In the genomic region with DNA sequence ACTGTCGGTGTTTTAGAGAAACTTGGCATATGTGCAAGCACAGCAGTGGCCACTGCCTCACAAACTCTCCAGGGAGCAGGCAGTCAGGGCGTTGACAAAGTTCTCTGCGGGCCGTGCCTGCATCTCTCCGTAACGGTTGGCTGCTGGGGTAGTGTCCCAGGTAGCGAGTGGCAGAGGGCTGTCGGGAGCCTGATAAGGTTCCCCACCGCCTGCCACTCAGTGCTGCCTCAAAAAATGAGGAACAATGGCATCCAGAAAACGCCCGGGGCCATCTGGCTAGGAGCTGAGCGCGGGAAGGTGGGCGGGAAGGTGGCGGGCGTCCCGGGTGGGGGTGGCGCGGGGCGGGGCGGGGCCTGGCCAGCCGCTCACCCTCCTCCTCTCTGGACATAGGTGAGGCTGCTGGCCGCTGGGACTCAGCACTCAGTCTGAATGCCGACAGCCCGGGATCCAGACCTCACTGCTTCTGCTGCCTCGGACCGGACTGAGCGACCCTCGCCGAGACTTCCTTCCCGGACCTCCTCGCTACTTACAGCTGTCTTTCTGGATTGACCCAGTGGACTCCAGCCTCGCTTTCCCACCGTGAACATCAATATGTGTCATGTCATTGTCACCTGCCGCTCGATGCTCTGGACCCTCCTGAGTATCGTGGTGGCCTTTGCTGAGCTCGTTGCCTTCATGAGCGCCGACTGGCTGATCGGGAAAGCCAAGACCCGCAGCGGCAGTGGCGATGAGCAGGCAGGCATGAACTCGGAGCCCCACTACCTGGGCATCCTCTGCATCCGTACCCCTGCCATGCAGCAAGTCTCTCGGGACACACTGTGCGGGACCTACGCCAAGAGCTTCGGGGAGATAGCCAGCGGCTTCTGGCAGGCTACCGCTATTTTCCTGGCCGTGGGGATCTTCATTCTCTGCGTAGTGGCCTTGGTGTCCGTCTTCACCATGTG, we compare ENCODE assay signal across 8 mouse cellular contexts.
DNase-seq lines count a peak whose midpoint lies in the region.

No protein-coding gene starts in this region.

- peak overlapping the region; percentile 79 for H3K27ac ChIP-seq in forebrain, embryonic 10.5 days
- peak overlapping the region; percentile 92 for H3K27ac ChIP-seq in macrophage

- H3K9me3 ChIP-seq in forebrain, embryonic 10.5 days: no peaks in the 10 kb centered on the region

- 1% methylated on average over 54 of the region's 55 CpGs for WGBS in forebrain, embryonic 10.5 days
- 1% methylated on average over 55 of the region's 55 CpGs for WGBS in macrophage (ENCODE audit: missing documents)

- H3K79me2 ChIP-seq in macrophage (ENCODE audit: inconsistent target): peaks cover 50% of the 10 kb centered on the region

- intact Hi-C loops in heart, postnatal 36 days (cut with DNase I): loop anchor here (5.0 kb wide), 1 partner anchor 33 kb away; no protein-coding TSS in a partner anchor

- peak; percentile 29 to 33 for DNase-seq in frontal cortex, postnatal 36 days (ENCODE audit: low spot score in 2 of 2)
- no peak for DNase-seq in frontal cortex, adult 2 months (ENCODE audit: extremely low spot score in 1 of 2, low spot score in 1 of 2)
- peak; percentile 53 for DNase-seq in c-Kit-positive CD71-positive TER-119-negative erythroid progenitor cells, embryonic 14.5 days (ENCODE audit: low read depth)
- peak; percentile 58 for DNase-seq in forebrain, embryonic 10.5 days (ENCODE audit: extremely low spot score, low spot score)
- peak; percentile 61 to 64 for DNase-seq in heart, postnatal 36 days
- peak; percentile 33 to 71 for DNase-seq in layer of hippocampus, adult 18-20 months (ENCODE audit: low spot score in 2 of 2)
- DNase-seq in skeletal muscle tissue, adult 2 months (ENCODE audit: low read depth, low spot score): peak; percentile 30

- H3K4me3 ChIP-seq in forebrain, embryonic 10.5 days: peak overlapping the region; percentile 62
- H3K4me3 ChIP-seq in macrophage (ENCODE audit: inconsistent target): peak overlapping the region; percentile 95

- peaks cover 4% of the 10 kb centered on the region; the same call in 1 of the 2 replicates for H3K36me3 ChIP-seq in forebrain, embryonic 10.5 days (replicated peaks)
- H3K36me3 ChIP-seq in macrophage (ENCODE audit: inconsistent target): peaks cover 6% of the 10 kb centered on the region; the same call in 1 of the 2 replicates

- peaks cover 59% of the 10 kb centered on the region for H3K4me1 ChIP-seq in forebrain, embryonic 10.5 days

- peaks cover 88% of the 10 kb centered on the region for H3K27me3 ChIP-seq in forebrain, embryonic 10.5 days (ENCODE audit: poor library complexity, severe bottlenecking)

Comparison
In these comparisons a context has a peak if more than half of its experiments do, and no peak if none do; other contexts are left out.
1. DNase-seq: peak in frontal cortex, postnatal 36 days (2 of 2), c-Kit-positive CD71-positive TER-119-negative erythroid progenitor cells, embryonic 14.5 days (single experiment), forebrain, embryonic 10.5 days (single experiment), heart, postnatal 36 days (2 of 2), layer of hippocampus, adult 18-20 months (2 of 2) and skeletal muscle tissue, adult 2 months (single experiment); none in frontal cortex, adult 2 months (0 of 2).